Mouse (Mus musculus) gastrocnemius, adult 8-10 months (tissue): Measurements from ENCODE around the gene Edem2. TPM values are rescaled to one million over a fixed set of nuclear protein-coding genes. Genes with fewer than 3 reads are reported as not detected.
A peak's percentile ranks its signal among the peaks of the same experiment; 100 is the strongest.
"Not testable (repeated sequence)": the region's sequence is repeated elsewhere in the genome, so short reads cannot be mapped to it uniquely, and the experiment has no call there.

Source experiments
- DNase-seq, 2 experiments: peaks; one replicate each; pipeline ENCODE4 v3.0.0; 2022; ENCODE audit warnings: low spot score in 2 of 2
- total RNA-seq, 4 experiments: library from RNA; stranded (reverse); gene quantifications; 2 replicates each; pipeline ENCODE4 v1.2.4; 2022

Edem2 gene
- total RNA-seq, 4 experiments from 2014 or later: 3.1 to 4.5 (median 3.8) TPM

GRCm38 (mm10) chr2:155736936-155737335 is 7.7 kb upstream of the Edem2 start:
- DNase-seq: no peak

GRCm38 (mm10) chr2:155735766-155736165 is 6.5 kb upstream of the Edem2 start, which contains the start of gene Gm17581:
TSS of gene Gm17581 (minus strand) at chr2:155735866.
- not testable (repeated sequence) for DNase-seq

GRCm38 (mm10) chr2:155735080-155735479 is 5.8 kb upstream of the Edem2 start:
- peak in 1 of 2 experiments; percentile 10 for DNase-seq

GRCm38 (mm10) chr2:155728742-155729141 is 533 bp downstream of the Edem2 start:
- no peak for DNase-seq

GRCm38 (mm10) chr2:155727764-155728395 is 1.4 kb downstream of the Edem2 start:
- DNase-seq: no peak

GRCm38 (mm10) chr2:155726302-155726701 is 3.0 kb downstream of the Edem2 start:
- no peak for DNase-seq

GRCm38 (mm10) chr2:155724526-155724925 is 4.7 kb downstream of the Edem2 start:
- DNase-seq: no peak

- no peak for DNase-seq
These were observed 5.2 kb downstream of the Edem2 start for GRCm38 (mm10) chr2:155724036-155724435.

GRCm38 (mm10) chr2:155720585-155720984 is 8.7 kb downstream of the Edem2 start:
- DNase-seq: no peak

- DNase-seq: peak; percentile 76 to 81
These were observed 11.9 kb downstream of the Edem2 start for GRCm38 (mm10) chr2:155717082-155717990.

GRCm38 (mm10) chr2:155710557-155710956 is 18.7 kb downstream of the Edem2 start:
- no peak for DNase-seq

GRCm38 (mm10) chr2:155707251-155707650 is 22.0 kb downstream of the Edem2 start:
- DNase-seq: peak; percentile 60 to 69

- peak in 1 of 2 experiments; percentile 25 for DNase-seq
These were observed 25.6 kb downstream of the Edem2 start for GRCm38 (mm10) chr2:155703630-155704029.

- no peak for DNase-seq
These were observed 27.8 kb downstream of the Edem2 start for GRCm38 (mm10) chr2:155701399-155701919.

- not testable (repeated sequence) for DNase-seq
These were observed 30.8 kb downstream of the Edem2 start for GRCm38 (mm10) chr2:155698443-155698842.

GRCm38 (mm10) chr2:155696851-155697250 is 32.4 kb downstream of the Edem2 start:
- DNase-seq: no peak

GRCm38 (mm10) chr2:155696091-155696558 is 33.1 kb downstream of the Edem2 start:
- DNase-seq: peak; percentile 81 to 87

- no peak for DNase-seq
These were observed 34.0 kb downstream of the Edem2 start for GRCm38 (mm10) chr2:155695316-155695715.

- DNase-seq: no peak
These were observed 34.7 kb downstream of the Edem2 start for GRCm38 (mm10) chr2:155694564-155694963.

- DNase-seq: no peak
These were observed 36.1 kb downstream of the Edem2 start for GRCm38 (mm10) chr2:155693136-155693535.

- DNase-seq: peak; percentile 94
These were observed 37.4 kb downstream of the Edem2 start, which contains the start of gene Trpc4ap for GRCm38 (mm10) chr2:155691723-155692493. TSS of gene Trpc4ap (minus strand) at chr2:155692384.
